Comparison of ENCODE assay signal across 28 mouse cellular contexts in the genomic region with DNA sequence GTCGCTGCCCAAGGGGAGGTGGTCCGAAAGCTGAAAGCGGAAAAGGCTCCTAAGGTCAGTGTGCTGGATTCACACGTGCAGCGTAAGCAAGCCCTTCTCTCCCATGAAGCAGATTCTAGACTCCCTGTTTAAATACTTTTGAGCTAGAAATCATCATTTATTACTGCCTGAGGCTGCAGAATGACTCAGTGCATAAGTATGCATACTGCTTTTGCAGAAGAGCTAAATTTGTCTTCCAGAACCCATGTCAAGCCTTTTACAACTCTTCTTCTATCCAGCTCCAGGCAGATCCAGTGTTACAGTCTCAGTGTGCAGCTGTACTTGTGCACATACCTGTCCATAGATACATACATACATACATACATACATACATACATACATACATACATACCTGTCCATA. TPM values are rescaled to one million over a fixed set of nuclear protein-coding genes. Genes with fewer than 3 reads are reported as not detected.
A peak's percentile ranks its signal among the peaks of the same experiment; 100 is the strongest.
DNase-seq lines count a peak whose midpoint lies in the region; ATAC-seq and TF ChIP-seq lines count a peak whose summit lies in the region.
"Had no signal": no experiment of that assay in that cellular context is flagged by ENCODE, and none has a peak within 500 bp of the region (broad histone marks: within the 10 kb centered on the region; RNA-seq: fewer than 3 reads in every experiment).

No protein-coding gene starts in this region.

- peak; percentile 9 for DNase-seq in adrenal gland, adult 2 months
- no peak for DNase-seq in adrenal gland, postnatal 25 days
- DNase-seq in limb, embryonic 14.5 days (ENCODE audit: low spot score): peak; percentile 24
- DNase-seq in limb, embryonic 10.5 days (ENCODE audit: low spot score): no peak
- peak; percentile 53 for DNase-seq in brain, adult 2 months (ENCODE audit: low read depth, low spot score)
- no peak for DNase-seq in thymus, postnatal 10 days (ENCODE audit: low spot score in 2 of 2)
- DNase-seq: adrenal gland, postnatal 14 days; B cell, adult 2 months; cerebellum, adult 18-20 months; cerebellum, adult 9-10 months; cerebellum, postnatal 14 days; forebrain, postnatal 0 days; gastrocnemius, postnatal 10 days; gastrocnemius, postnatal 36 days; heart, adult 2 months; heart, postnatal 14 days had no signal

- no peak overlapping the region for H3K4me2 ChIP-seq in limb, embryonic 14.5 days (replicated peaks; ENCODE audit: low read depth, low read length, severe bottlenecking)
- no peak overlapping the region for H3K4me2 ChIP-seq in forebrain, embryonic 16.5 days (ENCODE audit: low read length)
- H3K4me2 ChIP-seq: forebrain, embryonic 13.5 days; heart, embryonic 13.5 days; hindbrain, embryonic 12.5 days; hindbrain, embryonic 15.5 days had no signal

- ATAC-seq in limb, embryonic 14.5 days (ENCODE audit: low FRiP score, low read depth): no peak
- ATAC-seq in forebrain, embryonic 16.5 days: no peak
- ATAC-seq: forebrain, embryonic 13.5 days; forebrain, postnatal 0 days had no signal

- no peak overlapping the region for H3K4me3 ChIP-seq in limb, embryonic 14.5 days (replicated peaks; ENCODE audit: low read length)
- H3K4me3 ChIP-seq in limb, embryonic 10.5 days: no peak overlapping the region
- no peak overlapping the region for H3K4me3 ChIP-seq in forebrain, embryonic 16.5 days (replicated peaks; ENCODE audit: low read length)
- H3K4me3 ChIP-seq: forebrain, embryonic 10.5 days; forebrain, embryonic 13.5 days; heart, adult 2 months; heart, embryonic 10.5 days; heart, embryonic 13.5 days; hindbrain, embryonic 12.5 days; hindbrain, embryonic 15.5 days had no signal

- H3K27ac ChIP-seq in limb, embryonic 14.5 days (replicated peaks; ENCODE audit: low read depth, low read length): no peak overlapping the region
- H3K27ac ChIP-seq in limb, embryonic 10.5 days: no peak overlapping the region
- H3K27ac ChIP-seq in forebrain, embryonic 16.5 days (ENCODE audit: low read length): no peak overlapping the region
- H3K27ac ChIP-seq: forebrain, embryonic 10.5 days; forebrain, embryonic 13.5 days; heart, adult 2 months; heart, embryonic 10.5 days; heart, embryonic 13.5 days; hindbrain, embryonic 12.5 days; hindbrain, embryonic 15.5 days had no signal

- no peaks in the 10 kb centered on the region for H3K9me3 ChIP-seq in limb, embryonic 14.5 days (ENCODE audit: control insufficient read depth, low read length)
- H3K9me3 ChIP-seq in limb, embryonic 10.5 days (replicated peaks): no peaks in the 10 kb centered on the region
- H3K9me3 ChIP-seq in forebrain, embryonic 16.5 days (ENCODE audit: control insufficient read depth, low read length): no peaks in the 10 kb centered on the region
- H3K9me3 ChIP-seq: forebrain, embryonic 10.5 days; forebrain, embryonic 13.5 days; G1E; heart, embryonic 10.5 days; heart, embryonic 13.5 days; hindbrain, embryonic 12.5 days; hindbrain, embryonic 15.5 days had no signal

- H3K36me3 ChIP-seq in limb, embryonic 14.5 days (ENCODE audit: control insufficient read depth, insufficient read depth, low read length): peaks cover 78% of the 10 kb centered on the region
- H3K36me3 ChIP-seq in limb, embryonic 10.5 days: peaks cover 89% of the 10 kb centered on the region
- H3K36me3 ChIP-seq in forebrain, embryonic 16.5 days (ENCODE audit: control insufficient read depth, insufficient read depth): peaks cover 33% of the 10 kb centered on the region

- 73% methylated on average over 5 of the region's 5 CpGs for WGBS in limb, embryonic 14.5 days
- WGBS in limb, embryonic 10.5 days: 93% methylated on average over 5 of the region's 5 CpGs
- 94% methylated on average over 5 of the region's 5 CpGs for WGBS in forebrain, embryonic 16.5 days

- H3K27me3 ChIP-seq in limb, embryonic 14.5 days (ENCODE audit: control insufficient read depth, insufficient read depth, low read length): no peaks in the 10 kb centered on the region
- no peaks in the 10 kb centered on the region for H3K27me3 ChIP-seq in limb, embryonic 10.5 days (ENCODE audit: low read depth, poor library complexity, severe bottlenecking)
- H3K27me3 ChIP-seq in forebrain, embryonic 16.5 days (replicated peaks; ENCODE audit: control insufficient read depth, insufficient read depth, low read length): no peaks in the 10 kb centered on the region
- H3K27me3 ChIP-seq: CH12.LX; forebrain, embryonic 13.5 days; heart, embryonic 13.5 days; hindbrain, embryonic 12.5 days; hindbrain, embryonic 15.5 days had no signal

- no peak for TF ChIP-seq POLR2A in limb, embryonic 14.5 days (IDR thresholded peaks at IDR 0.05; ENCODE audit: borderline replicate concordance, extremely low read depth, insufficient read depth, insufficient read length)

- no peak overlapping the region for H3K9ac ChIP-seq in limb, embryonic 14.5 days (ENCODE audit: low read depth, low read length, severe bottlenecking)
- H3K9ac ChIP-seq in forebrain, embryonic 16.5 days (replicated peaks; ENCODE audit: low read depth, low read length): no peak overlapping the region
- H3K9ac ChIP-seq: forebrain, embryonic 13.5 days; forebrain, postnatal 0 days; heart, embryonic 13.5 days; hindbrain, embryonic 12.5 days; hindbrain, embryonic 15.5 days had no signal

- no peaks in the 10 kb centered on the region for H3K4me1 ChIP-seq in limb, embryonic 14.5 days (ENCODE audit: control insufficient read depth, insufficient read depth, low read length)
- no peaks in the 10 kb centered on the region for H3K4me1 ChIP-seq in limb, embryonic 10.5 days
- H3K4me1 ChIP-seq in forebrain, embryonic 16.5 days (replicated peaks; ENCODE audit: control insufficient read depth, insufficient read depth, low read length): no peaks in the 10 kb centered on the region
- H3K4me1 ChIP-seq: forebrain, embryonic 10.5 days; forebrain, embryonic 13.5 days; heart, embryonic 10.5 days; hindbrain, embryonic 12.5 days; hindbrain, embryonic 15.5 days had no signal

RNA-seq across cellular contexts. Expression of gene Eprs, which starts 38.8 kb away (rescaled TPM):
- 100 to 1,000 TPM; 130 to 242 TPM for total RNA-seq in adrenal gland, adult 2 months (2021)
- polyA plus RNA-seq in adrenal gland, adult 2 months (2012; rRNA removed): 3.0 and 4.0 TPM in 2 replicates
- total RNA-seq in adrenal gland, postnatal 25 days (2021): 124 and 187 TPM in 2 replicates
- 36.1 and 50.4 TPM in 2 replicates for polyA plus RNA-seq in limb, embryonic 14.5 days (2012; rRNA removed)
- polyA plus RNA-seq in limb, embryonic 14.5 days (2014; fragmentation: Nextera tagmentation; extraction: Ambion mirVana): 140 and 142 TPM in 2 replicates
- 149 and 161 TPM in 2 replicates for polyA plus RNA-seq in limb, embryonic 10.5 days (2016; fragmentation: Nextera tagmentation; extraction: Ambion mirVana)
- polyA plus RNA-seq in forebrain, embryonic 16.5 days (2015; fragmentation: Nextera tagmentation; extraction: Ambion mirVana): 144 and 147 TPM in 2 replicates

RNA-seq across cellular contexts. Expression of gene Slc30a10, which starts 53.0 kb away (rescaled TPM):
- total RNA-seq in adrenal gland, adult 2 months (2021): under 1 TPM in 1 of 2 experiments, not detected in 1; 0.09 TPM
- polyA plus RNA-seq in adrenal gland, adult 2 months (2012; rRNA removed): not detected in 2 replicates
- not detected in 2 replicates for total RNA-seq in adrenal gland, postnatal 25 days (2021)
- 0.70 and 0.74 TPM in 2 replicates for polyA plus RNA-seq in limb, embryonic 14.5 days (2012; rRNA removed)
- 0.26 and 0.36 TPM in 2 replicates for polyA plus RNA-seq in limb, embryonic 14.5 days (2014; fragmentation: Nextera tagmentation; extraction: Ambion mirVana)
- polyA plus RNA-seq in limb, embryonic 10.5 days (2016; fragmentation: Nextera tagmentation; extraction: Ambion mirVana): 0.86 and 1.2 TPM in 2 replicates
- 10.3 and 10.7 TPM in 2 replicates for polyA plus RNA-seq in forebrain, embryonic 16.5 days (2015; fragmentation: Nextera tagmentation; extraction: Ambion mirVana)
- total RNA-seq: adrenal gland, adult 18-20 months; CH12.LX; gastrocnemius, postnatal 36 days; granulocyte monocyte progenitor cell, adult 5-6 weeks; heart, adult 2 months; heart, postnatal 14 days; hematopoietic stem cell, adult 5-6 weeks had no signal
- polyA plus RNA-seq: heart, adult 2 months had no signal

Comparison
In these comparisons a context has a peak if more than half of its experiments do, and no peak if none do; other contexts are left out.
1. DNase-seq: peak in adrenal gland, adult 2 months (single experiment), limb, embryonic 14.5 days (single experiment) and brain, adult 2 months (single experiment); none in adrenal gland, postnatal 25 days (single experiment), limb, embryonic 10.5 days (single experiment) and thymus, postnatal 10 days (0 of 2).